Mouse (Mus musculus) lung, postnatal 14 days (tissue): Measurements from ENCODE around the gene Fancl.
"Not testable (repeated sequence)": the region's sequence is repeated elsewhere in the genome, so short reads cannot be mapped to it uniquely, and the experiment has no call there.

Source experiments
- DNase-seq: peaks from one replicate; pipeline ENCODE4 v3.0.0; 2021

The Fancl gene

DNA sequence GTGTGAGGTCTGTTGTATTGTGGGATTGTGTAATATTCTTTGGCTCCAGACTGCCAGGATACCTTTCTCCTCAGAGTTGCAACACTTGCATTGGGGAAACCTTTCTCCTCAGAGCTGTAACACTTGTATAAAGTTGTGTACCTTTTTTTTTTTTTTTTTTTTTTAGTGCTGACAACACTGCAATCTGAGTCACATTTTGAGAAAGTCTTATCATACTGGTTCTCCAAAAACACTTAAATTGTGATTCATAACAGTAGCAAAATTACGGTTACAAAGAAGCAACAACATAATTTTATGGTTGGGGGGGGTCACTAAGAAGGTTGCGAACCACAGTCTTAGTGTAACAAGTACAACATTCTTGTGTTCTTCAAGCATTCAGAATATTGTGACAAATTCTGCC lies at the start of gene Fancl:
Fancl (plus strand) TSS at position 165 of the 400 bp plus-strand sequence.
- DNase-seq: no peak

DNA sequence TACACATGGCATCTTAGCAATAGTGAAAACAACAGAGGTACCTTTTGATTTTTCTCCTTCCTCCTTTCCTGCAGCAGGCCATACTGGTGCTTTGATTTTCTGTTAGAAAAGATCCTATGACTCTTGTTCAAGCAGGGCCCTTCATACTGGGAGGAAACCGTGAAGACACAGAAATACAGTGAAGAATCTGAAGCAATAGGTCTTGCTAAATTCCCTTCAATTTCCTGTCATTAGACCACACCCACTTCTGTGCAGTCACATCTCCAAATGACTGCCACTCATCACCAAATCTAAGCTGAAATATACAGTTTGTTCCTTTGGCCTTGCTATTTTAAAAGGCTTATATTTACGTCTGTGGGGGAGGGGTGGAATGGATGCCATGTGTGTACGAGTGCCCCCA lies 49.1 kb upstream of the Fancl start:
- no peak for DNase-seq

DNA sequence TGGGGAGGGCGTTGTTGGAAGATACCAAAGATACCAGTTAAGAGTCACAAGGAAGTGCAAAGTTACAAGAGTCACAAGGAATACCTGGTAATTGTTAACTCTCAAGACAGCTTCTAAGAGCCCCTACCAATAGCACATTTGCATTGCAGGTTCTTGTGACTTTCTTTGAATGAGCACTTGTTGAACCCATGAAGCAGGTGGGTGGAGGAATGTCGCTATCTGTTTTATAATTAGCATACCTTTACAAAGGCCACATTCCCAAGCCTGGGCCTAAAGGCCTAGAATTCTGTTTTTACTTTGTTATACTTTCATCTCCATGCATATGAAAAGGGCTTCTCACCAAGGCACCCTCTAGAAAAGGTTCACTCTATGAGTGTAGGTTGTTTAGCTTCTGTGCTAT lies 15.8 kb upstream of the Fancl start:
- not testable (repeated sequence) for DNase-seq

DNA sequence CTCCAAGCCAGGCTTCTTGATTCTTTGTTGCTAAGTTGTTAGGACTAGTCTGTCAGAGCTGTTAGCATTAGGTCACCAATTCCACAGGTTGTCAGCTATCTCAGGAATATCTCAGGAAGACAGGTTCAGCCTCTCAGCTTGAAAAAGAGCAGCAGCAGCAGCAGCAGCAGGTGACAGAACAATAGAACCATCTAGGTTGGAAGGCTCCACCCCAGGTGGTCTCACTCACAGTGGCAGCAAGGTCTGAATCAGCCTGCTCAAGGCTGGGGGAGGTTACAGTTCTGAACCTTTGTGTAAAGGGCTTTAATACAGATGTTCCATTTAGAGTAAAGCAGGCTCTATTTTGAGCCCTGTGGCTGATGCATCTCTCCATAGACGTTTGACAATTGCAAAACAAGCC lies 14.0 kb upstream of the Fancl start:
- DNase-seq: not testable (repeated sequence)

DNA sequence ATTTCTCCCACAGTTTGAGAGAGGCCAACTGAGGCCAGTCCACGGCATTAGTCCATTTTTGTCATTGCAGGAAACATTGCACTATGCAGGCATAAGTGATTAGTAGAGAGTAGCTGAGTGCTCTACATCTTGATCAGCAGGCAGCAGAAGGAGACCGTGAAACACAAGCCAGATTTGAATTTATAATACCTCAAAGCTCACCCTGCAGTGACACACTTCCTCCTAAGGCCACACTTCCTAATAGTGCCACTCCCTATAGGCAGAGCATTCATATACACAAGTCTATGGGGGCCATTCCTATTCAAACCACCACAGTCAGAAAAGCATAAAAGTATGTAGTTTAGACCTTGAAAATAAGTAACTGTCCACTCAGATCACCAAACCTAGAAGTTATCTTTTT lies 11.8 kb upstream of the Fancl start:
- no peak for DNase-seq

DNA sequence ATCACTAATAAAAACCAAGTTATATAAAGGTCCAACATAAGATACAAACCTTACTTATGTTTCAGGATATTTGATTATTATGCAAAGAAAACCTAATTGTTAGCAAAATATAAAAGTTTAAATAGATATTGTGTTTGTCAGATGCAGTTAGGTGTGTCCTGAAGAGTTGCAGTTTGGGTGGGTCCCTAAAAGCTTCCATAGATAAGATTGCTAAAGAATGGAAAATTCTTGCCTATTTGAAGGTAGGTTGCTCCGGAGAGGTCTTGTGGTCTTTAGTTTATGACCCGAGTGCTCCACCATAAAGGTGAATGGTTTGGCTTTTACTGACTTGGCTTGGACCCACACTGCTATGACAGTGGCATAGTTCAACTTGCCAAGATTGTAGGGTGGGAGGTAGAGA lies 7.9 kb upstream of the Fancl start:
- DNase-seq: no peak

DNA sequence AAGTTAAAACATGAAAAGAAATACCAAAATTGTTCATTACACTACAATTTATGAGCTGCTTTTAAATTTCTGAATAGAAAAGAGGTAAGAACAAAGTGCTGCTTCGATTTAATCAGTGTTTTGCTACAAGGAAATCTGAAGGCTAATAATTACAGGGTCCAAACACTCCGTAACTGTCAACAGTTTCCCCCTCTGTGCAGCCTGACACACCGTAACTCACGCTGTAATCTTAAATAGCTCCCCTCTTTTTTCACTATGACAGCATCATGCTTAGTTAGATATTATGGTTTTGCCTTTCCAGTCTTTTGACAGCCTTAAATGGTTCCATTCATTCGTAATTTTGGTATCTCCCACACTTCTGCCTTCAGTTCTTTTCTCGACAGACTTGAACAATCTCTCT lies 4.4 kb upstream of the Fancl start:
- DNase-seq: no peak

DNA sequence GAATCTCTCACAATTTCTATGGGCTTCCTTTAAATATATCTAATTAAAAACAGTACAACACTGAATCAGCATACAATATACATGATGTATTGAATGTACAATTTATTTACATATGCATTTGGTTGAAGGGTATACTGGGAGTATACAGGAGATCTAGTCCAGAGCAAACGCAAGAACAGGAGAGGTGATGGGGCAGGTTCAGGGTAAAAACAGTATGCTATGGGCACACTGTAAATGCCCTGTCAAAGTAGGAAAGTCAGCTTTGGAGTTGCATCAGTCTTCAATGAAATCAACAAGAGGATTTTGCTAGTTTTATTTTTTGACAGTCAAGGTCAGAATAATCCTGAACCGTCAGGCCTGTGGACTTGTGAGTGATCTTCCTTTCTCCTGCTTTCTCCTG lies 743 bp downstream of the Fancl start:
- no peak for DNase-seq

DNA sequence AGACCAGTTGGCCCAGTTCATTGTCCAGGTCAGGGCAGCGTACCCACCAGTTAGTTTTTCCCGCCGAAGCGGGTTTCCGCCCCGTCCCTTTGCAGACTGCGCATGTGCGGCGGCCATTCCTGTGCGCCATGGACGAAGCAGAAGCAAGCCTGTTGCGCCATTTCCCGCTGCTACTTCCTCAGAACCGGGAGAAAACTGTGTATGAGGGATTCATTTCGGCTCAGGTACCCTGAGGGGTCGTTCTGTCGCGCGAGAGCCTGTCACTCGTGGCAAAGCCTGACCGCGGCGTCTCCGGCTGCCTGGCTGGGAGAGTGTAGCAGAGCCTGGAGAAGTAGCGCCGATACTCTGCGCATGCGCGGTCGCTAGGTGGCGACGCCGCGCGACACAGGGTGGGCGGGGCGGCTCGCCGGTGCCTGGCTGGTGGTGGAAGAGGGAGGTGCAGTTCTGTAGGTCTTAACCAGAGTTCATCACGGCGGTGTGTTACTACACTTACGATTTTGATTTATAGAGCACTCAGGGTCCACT lies 1.2 kb downstream of the Fancl start:
- DNase-seq: peak; percentile 92

DNA sequence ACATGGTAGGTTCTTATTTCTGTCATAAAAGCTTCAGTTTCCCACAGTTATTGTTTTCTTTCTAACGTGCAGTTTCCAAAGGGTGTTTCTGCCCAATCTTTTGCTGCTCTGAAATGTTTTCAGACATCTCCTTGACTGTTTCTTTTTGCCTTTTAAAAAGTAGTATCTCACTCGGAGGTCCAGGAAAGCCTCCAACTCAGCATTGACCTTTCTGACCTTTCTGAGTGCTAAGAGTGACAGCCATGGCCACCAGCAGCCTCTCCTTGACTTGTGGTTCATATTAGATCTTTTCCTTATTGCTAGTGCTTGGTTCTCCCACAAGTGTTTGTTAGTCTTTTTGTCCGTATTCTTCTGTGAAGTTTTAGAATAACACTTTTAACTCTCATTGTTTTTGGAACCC lies 9.6 kb downstream of the Fancl start:
- DNase-seq: no peak

DNA sequence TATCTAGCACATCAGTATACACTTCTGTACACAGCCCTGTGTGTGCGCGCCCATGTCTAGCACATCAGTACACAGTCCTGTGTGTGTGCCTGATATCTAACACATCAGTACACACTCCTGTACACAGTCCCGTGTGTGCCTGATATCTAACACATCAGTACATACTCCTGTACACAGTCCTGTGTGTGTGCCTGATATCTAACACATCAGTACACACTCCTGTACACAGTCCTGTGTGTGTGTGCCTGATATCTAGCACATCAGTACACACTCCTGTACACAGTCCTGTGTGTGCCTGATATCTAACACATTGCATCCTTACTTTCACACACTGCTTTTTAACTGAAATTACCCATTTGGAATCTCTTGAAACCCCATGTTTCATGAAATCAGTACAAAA lies 27.0 kb downstream of the Fancl start:
- DNase-seq: no peak

DNA sequence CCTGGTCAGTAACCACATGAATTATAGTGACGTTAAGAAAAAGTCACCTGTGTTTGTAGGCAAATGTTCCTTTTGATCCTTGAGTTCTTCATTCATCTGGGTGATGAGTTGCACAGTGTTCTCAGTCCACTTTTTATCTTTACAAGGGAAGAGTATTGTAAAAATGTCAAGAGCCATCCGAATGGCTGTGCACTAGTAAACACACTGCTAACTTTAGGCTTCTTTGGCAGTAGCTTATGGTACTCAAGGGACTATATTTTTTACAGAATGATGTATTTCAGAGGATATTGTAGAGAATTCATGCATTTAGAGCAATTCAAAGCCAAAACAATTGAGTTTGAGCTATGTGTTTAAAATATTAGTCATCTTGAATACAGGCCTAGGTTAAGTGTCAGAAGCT lies 35.5 kb downstream of the Fancl start:
- no peak for DNase-seq

DNA sequence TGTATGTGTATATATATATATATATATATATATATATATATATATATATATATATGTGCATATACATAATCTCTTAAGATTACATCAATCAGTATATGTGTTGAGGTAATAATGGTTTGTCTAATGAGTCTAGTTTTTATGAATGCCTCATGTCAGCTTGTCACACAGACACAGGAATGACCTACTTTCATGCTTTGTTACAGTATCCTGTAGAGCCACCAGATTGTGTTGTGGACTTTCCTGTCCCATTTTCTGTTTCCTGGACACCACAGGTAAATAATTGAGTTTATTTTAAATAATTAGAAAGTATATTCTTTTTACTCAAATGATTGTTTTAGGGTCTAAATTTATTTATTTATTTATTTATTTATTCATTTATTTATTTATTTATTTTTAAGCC lies 48.3 kb downstream of the Fancl start:
- no peak for DNase-seq

DNA sequence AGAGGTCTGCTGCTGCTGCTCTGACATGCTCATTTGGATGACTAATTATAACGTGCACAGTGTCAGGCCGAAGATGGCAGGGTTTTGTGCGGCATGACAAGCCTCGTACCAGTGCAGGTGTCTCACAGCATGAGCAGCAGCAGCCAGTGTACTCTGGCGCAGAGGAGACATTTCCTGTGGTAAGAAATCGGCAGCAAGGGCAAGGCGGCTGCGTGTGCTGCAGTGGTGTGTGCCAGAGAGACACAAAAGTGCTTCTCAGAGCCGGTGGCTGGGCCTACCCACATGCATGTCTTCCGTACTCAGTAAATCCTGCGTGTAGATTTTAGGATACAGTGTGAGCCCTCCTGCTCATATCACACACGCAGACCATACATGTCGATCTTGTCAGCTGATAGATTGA lies 51.9 kb downstream of the Fancl start:
- no peak for DNase-seq

DNA sequence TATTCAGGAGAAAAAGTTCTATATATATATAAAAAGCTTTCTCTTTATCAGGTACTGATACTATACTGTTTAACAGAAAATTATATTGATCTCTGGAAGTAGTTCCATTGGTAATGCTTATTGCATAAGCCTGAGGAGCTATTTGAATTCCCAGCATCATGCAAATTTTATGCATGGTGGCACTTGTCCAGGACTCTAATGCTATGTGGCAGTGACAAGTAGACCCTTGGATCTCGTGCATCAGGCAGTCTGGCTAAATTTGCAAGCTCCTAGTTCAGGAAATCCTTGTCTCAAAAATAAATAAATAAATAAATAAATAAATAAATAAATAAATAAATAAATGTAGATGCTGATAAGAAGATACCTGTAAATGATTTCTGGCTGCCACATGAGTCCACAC lies 55.2 kb downstream of the Fancl start:
- DNase-seq: no peak

DNA sequence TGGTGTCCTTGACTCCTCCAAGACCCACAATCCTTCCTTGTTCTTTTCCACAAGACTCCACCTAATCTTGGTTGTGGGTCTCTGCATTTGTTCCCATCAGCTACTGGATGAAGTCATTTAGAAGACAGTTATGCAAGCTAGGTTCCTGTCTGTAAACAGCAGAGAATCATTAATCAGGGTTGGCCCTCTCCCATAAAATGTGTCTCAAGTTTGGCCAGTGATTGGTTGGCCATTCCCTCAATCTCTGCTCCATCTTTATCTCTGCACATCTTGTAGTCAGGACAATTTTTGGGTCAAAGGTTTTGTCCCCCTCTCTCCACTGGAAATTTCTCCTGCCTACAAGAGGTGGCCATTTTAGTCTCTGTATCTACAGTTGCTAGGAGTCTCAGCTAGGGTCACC lies 58.4 kb downstream of the Fancl start:
- no peak for DNase-seq

DNA sequence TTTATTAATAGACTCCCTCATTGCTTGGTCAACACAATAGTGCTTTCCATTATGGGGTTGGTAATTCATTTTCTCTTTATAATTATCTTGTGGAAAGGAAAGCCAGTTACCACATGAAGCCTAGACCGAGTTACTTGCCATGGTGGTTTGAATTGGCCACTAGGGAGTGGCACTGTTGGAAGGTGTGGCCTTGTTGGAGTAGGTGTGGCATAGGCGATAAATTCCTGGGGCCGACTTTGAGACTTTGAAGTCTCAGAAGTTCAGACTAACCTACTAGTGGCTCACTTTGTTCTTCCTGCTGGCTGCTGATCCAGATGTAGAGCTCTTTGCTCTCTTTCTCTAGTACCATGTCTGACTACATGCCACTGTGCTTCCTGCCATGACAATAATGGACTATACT lies 63.9 kb downstream of the Fancl start:
- no peak for DNase-seq

DNA sequence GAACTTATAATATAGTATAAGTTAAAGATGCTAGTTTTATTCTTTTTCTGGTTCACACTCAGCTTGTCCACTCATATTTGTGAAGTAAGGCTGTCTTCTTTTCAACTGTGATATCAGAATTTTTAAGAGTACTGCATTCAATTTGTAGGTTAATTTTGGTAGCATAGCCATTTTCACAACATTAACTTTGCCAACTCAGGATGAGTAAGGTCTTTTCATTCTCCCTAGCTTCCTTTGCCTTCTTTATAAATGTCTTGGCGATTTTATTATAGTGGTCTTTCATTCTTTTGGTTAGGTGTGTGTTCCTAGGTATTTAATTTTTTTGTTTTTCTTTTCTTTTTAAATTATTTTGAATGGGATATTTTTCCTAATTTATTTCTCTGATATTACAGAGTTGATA lies 64.7 kb downstream of the Fancl start:
- DNase-seq: no peak

DNA sequence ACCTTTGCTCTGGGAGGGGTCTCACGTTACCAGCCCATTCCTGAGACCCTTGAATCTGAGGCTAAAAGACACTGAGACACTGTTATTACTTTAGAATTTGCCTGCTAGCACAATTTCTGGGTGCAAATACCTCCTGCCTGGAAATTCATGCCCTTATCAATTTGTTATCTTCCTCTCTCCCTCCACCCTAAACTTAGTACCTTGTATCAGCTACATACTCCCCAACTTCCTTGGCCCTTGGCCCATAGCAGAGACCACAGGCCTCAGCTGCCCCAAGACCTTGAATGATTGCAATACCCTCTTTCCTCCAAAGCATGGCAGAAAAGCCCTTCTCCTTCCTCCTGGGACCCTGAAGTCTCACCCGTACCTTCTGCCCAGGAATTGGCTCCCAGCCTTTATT lies 65.3 kb downstream of the Fancl start:
- DNase-seq: no peak

DNA sequence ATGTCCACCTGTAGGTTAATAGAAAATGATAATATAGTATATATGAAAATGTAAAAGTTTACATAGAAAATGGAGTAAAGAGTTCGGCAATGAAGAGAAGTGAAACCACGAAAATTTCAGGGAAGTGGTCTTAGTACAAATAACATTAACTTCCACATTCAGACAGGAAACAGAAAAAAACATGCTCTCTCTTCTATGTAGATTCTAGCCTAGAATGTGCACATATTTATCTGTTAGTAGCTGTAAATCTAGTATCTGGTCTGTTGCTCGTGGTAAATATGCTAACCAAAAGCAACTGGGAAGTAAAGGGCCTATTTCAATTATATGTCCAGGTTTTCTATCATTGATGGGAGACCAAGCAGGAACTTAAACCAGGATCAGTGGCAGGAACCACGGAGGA lies 66.8 kb downstream of the Fancl start:
- no peak for DNase-seq

DNA sequence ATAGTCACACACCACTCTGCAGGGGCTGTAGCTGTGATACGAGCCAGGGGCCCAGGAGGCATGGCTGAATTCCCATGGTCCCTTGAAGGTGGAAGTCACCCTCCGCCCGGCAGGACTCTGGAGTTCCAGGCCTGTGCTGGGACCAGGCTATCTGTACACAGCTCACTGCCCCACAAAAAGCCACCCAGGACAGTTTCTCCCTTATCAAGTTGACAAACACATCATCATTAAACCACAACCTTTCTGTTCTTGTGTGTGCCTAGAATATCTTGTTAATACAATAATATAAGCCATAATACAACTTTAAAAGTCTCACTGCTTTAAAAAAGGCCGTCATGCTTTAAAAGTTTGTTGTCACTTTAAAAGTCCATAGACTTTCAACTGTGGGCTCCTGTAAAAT lies 68.1 kb downstream of the Fancl start:
- DNase-seq: no peak

DNA sequence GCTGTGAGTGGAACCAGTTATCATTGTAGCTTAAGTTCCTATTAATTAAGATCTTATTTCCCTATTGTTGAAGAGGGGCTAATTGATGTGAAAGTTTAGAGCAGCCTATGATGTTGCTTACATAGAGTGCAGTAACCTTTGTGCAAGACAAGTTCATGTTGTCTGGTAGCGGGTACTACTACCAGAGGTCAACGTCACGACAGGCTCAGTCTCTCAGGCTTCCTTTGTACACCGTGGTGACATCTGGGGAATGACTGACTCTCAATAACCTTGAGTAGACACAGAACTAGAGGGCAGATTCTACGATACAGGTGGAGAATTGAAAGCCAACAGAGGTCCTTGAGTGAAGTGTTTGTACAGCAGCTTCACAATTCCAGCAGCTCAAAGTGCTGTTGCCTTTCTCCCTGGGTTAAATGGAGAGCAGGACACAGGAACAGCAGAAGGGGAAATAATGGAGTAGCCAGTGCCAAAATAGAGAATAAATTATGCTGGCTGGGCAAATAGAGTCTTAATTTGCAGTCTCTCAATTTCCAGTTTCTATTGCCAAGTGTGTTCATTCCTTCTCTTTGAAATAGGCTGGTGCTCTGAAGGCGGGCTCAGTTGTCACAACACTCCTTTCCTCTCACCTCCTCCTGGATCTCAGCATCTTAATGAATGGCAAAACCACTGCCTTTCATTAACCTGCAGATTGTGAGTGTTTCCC lies 91.3 kb downstream of the Fancl start:
- no peak for DNase-seq

DNA sequence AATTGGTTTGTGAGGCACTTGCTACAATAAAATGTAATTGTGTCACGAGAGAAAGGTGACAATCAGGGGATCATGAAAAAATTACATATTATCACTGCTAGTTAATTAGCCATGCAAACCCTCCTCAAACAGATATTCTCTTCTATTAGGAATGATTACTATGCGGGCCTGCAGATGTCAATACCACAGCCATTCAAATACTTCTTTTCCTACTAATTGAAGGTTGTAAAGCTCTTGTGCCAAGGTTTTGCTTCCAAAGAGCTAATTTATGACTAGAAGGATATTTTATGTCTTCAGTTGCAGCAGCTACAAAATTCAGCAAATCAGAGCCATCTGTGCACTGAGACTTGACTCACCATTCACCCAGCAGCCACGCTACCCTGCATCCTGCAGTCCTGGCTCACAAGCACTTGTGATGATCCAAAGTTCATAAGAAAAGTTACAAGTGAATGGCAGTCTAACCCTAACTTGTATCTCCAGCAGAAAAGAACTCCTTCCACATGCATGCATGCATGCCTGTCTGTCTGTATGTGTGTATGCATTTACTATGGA lies 95.8 kb downstream of the Fancl start:
- no peak for DNase-seq

DNA sequence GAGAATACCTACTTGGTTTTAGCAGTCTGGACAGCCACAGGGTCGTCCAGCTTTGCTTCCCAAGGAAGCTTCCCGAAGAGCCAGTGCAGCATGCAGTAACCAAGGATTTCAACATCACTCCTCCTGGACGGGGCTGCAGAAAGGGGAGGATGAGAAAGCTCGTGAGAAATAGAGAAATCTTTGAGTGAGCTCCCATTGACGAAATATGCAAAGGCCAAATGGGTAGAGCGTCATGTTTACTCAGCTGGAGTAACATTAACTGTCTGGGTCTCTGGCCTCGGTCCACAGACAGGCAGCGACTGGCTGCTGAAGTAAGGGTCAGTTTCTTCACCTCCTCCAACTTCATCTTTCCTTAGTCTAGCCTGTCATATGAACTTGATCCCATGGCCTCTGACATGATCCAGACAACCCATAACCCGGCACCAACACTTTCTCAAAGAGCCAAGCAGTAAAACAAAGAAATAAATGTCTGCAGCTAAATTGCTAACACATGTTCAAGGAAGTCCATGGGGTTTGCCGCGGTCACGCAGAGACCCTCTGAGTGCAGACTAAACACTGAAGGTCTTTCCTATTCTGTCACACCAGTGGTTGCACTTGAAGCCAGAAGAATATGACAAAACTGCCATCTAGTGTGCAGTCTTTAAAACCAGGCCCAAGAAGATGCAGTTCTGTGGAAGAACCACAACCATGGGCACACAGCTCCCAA lies 104.0 kb downstream of the Fancl start:
- DNase-seq: peak; percentile 17
